Mouse (Mus musculus): ENCODE measurements at regions not wholly inside any gene's neighbourhood (a gene's known extent, or its start where the extent isn't known, plus 50 kb on each side); places are given as distances from the start of the nearest gene placed in this dataset.

- DNase-seq (ENCODE audit: extremely low read depth, insufficient read length, low spot score) = no peak
Observed at GRCm38 (mm10) chr12:47466740-47467139, 648.0 kb upstream of the Nova1 start.

GRCm38 (mm10) chr12:47465924-47466323 lies 647.2 kb upstream of the Nova1 start:
- DNase-seq (ENCODE audit: extremely low read depth, insufficient read length, low spot score) = no peak

DNA sequence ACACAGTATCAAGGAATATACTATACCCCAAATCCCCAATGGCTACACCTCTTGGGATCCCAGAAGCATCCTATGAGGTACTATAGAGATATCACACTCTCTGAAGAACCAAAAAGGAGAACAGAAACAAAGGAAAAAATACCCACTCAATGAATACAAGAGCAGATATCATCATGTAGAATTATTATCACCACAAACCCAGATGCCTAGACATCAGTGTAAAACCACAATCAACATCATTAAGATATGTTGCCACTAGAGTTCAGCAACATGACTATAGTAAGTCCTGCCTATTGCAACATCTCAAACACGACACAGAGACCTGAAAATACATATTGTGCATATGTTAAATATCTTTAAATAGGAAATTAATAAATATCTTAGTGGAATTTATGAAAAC lies 612.9 kb upstream of the Nova1 start:
- no peak for DNase-seq (ENCODE audit: extremely low read depth, insufficient read length, low spot score)

DNA sequence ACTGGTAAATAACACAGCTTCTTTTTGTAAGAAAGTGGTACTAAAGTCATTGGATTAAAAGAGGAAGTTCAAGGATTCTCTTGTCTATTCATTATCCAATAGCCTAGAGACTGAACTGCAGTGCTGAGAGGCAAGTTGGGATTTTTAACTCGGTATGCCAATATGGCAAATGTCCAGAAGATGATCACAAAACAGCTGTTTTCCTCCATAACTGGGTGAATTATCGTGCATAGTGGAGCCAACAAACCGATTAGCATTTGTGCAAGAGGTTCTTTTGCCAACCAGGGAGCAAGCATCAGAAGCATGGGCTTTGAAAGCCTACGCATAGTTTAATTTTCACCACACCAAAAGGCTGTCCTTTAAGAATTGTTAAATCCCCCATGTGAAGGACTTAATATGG lies 593.5 kb upstream of the Nova1 start:
- no peak for DNase-seq (ENCODE audit: extremely low read depth, insufficient read length, low spot score)

DNA sequence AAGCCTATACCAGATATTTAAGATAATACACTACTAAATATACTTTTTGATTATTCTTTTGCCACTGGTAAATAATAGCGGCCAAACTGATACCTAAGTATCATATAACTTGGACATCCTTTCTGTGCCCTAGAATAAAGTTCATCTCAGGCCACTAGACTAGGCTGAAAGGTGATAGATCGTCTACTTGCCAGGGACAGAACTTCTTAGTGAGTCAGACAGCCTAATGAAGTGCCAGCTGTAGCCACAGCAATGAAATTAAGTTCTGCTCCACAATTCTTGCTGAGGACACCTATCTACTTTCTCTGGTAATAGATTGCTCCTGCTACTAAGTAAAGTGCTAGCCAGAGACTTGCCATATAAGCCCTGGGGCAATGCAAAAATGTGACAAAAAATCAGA lies 587.8 kb upstream of the Nova1 start:
- no peak for DNase-seq (ENCODE audit: extremely low read depth, insufficient read length, low spot score)

GRCm38 (mm10) chr12:47406131-47406530 lies 587.4 kb upstream of the Nova1 start:
- DNase-seq (ENCODE audit: extremely low read depth, insufficient read length, low spot score) = no peak

DNA sequence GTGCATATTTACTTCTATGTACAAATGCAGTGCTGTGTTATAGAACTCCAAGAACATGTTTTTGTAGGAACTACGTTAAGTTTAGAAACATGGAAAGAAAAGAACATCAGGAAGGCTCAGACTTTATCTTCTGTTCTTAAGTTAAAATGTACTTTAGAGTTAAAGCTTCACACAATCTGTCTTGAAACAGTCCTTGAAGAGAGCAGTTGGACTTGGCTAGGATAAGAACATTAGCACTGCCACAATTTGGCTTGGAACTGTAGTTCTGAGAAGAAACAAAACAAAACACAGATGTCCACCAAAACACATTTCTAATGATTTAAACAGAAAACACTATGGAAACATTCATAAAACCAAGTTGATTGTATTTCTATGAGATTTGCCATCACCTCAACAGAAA lies 564.5 kb upstream of the Nova1 start:
- DNase-seq (ENCODE audit: extremely low read depth, insufficient read length, low spot score) = no peak

DNA sequence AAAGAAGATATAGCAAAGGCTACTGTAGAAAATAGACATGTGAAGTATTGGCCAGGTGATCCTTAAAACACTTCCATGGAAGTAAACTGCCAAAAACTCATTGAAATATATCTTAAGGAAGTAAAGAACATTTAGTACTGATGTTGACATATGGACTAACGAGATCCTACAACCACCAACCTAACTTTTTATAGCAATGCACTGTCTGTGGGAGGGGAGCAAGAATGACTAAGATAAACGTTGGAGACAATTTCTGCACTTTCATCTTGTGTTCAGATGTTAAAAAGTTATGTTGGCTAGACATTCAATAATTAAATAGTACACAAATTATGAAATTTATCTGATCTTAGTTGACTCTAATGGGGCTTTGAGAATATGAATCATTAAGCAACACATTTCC lies 534.5 kb upstream of the Nova1 start:
- DNase-seq (ENCODE audit: extremely low read depth, insufficient read length, low spot score) = no peak

- no peak for DNase-seq (ENCODE audit: extremely low read depth, insufficient read length, low spot score)
Observed at GRCm38 (mm10) chr12:47351229-47351628, 532.5 kb upstream of the Nova1 start.

DNA sequence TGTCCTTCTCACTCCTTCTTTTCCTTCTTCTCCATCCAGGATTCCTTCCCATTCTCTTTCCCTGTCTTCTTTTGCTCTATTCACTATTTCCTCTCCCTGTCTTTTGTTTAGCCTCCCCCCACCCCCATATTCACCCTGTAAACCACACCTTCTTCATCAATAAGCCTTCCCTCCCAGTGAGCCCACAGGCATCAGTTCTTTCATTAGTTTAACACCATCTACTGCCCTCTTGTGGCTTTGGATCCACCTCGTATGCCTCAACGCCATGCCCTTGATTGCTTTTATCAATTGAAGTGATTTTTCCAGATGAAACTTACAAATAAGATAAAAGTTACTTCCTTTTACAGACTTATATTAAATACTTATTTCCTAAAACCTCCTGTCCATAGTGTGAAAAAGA lies 494.7 kb upstream of the Nova1 start:
- no peak for DNase-seq (ENCODE audit: extremely low read depth, insufficient read length, low spot score)

GRCm38 (mm10) chr12:47275904-47276303 lies 457.2 kb upstream of the Nova1 start:
- DNase-seq (ENCODE audit: extremely low read depth, insufficient read length, low spot score) = no peak

GRCm38 (mm10) chr12:47272309-47272708 lies 453.6 kb upstream of the Nova1 start:
- no peak for DNase-seq (ENCODE audit: extremely low read depth, insufficient read length, low spot score)

GRCm38 (mm10) chr12:47264118-47264517 lies 445.4 kb upstream of the Nova1 start:
- no peak for DNase-seq (ENCODE audit: extremely low read depth, insufficient read length, low spot score)

- no peak for DNase-seq (ENCODE audit: extremely low read depth, insufficient read length, low spot score)
Observed at GRCm38 (mm10) chr12:47263408-47263807, 444.7 kb upstream of the Nova1 start.

GRCm38 (mm10) chr12:47252306-47252705 lies 433.6 kb upstream of the Nova1 start:
- DNase-seq (ENCODE audit: extremely low read depth, insufficient read length, low spot score) = no peak

DNA sequence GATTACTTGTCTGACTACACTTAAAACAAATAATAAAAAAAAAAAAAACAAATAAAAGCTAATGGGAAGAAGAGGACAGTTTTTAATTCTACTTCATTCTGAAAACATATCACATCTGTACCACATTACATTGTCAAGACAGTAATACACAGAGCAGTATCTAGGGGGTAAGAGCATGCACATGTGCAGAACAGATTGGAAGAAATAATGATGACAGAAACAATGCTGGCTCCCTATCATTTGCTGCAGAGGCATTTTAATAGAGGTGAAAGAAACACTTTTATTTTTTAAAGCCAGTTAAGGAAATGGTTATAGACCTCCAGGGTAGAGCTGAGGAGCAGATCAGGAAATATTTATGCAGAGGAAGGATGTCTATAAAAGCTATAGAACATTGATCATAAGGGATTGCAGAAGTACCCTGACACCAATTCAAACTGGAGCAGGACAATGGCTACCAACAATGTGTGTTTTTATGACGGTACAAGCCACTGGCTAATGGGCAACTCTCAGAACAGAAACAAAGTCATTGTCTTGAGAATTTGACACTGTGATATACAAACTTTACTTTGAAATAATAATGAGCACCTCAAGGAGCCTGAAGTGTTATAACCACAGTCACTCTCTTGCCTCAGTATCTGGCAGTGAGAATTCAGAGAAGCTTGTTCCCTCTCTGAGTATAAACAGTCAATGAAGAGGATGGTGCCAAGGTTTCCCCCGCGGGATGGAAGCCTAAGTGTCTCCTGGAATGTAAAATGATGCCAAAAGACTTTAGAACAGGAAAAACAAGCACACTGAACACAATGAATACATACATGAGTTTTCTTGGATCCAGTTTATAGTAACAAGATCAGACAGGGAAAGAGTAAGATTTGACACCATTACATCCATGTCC lies 425.1 kb upstream of the Nova1 start:
- DNase-seq (ENCODE audit: extremely low read depth, insufficient read length, low spot score) = no peak

DNA sequence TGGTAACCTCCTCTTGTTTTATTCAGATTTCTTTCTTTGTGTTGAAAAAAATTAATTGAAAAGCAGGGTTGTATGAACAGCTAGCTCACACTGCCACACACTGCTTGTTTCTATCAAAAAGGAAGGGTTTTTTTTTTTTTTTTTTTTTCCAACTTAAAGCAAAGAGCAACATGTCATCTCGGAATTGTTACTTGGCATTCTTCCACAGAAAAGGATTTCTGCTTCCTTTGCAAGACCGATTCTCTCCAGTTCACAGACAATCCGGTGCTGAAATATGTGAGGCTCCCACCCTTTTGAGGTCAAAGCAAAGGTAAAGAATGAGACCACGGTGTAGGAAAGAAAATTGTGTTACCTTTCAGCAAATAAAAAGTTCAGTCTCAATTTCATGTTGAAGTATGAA lies 401.3 kb upstream of the Nova1 start:
- peak; percentile 0 for DNase-seq (ENCODE audit: extremely low read depth, insufficient read length, low spot score)

- peak; percentile 16 for DNase-seq (ENCODE audit: extremely low read depth, insufficient read length, low spot score)
Observed at GRCm38 (mm10) chr12:47219340-47219739, 400.6 kb upstream of the Nova1 start.

DNA sequence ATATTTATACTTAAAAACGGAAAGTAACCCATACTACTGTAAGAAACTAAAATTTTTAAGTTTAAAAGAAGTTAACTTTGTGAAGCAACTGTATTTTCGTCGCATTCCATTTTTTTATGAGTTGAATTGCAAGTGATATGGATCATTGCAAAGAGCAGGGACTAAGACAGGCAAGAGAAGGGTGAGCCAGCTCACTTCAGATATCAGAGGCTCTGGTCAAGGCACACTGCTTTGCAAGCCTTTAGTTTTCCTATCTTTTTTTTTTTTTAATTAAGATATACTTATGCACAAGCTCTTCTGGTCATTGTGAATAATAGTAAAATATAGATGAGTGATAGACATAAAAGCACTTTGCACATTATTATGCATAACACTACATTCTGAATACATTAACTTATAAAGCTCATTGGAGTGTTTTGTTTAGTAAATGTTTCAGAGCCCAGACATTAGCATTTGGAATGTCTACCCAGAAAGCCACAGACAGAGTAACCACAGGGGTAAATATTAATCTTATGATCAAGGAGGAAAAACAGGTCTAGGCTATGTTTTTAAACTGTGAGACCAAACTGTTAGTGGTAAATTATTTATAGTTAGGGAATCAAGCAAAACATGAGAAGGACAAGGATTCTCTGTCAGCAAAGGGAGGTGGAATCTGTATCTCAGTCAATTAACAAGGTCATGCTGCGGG lies 392.8 kb upstream of the Nova1 start:
- DNase-seq (ENCODE audit: extremely low read depth, insufficient read length, low spot score) = no peak

DNA sequence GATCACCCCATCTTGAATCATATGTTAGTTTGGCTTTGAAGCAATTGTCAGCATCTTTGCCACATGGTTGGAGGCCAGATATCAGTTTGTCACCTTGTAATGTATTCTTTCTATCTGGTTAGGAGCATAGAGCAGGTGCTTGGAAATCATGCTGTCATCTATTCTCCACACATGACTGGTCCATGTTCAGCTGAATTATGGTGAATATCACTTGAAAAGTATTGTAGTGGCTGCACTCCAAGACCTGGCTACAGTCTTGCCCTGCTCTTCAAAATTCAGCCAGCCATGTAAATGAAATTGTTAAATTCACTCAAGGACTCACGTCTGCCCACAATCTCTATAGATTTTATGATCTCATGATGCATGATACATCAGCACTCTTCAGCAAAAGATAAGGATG lies 384.2 kb upstream of the Nova1 start:
- no peak for DNase-seq (ENCODE audit: extremely low read depth, insufficient read length, low spot score)

GRCm38 (mm10) chr12:47198609-47199008 lies 379.9 kb upstream of the Nova1 start:
- no peak for DNase-seq (ENCODE audit: extremely low read depth, insufficient read length, low spot score)

- no peak for DNase-seq (ENCODE audit: extremely low read depth, insufficient read length, low spot score)
Observed at GRCm38 (mm10) chr12:47164736-47165135, 346.0 kb upstream of the Nova1 start.

All from 3134 (cell line).